ENCODE assay signal across 17 mouse cellular contexts in the genomic region with DNA sequence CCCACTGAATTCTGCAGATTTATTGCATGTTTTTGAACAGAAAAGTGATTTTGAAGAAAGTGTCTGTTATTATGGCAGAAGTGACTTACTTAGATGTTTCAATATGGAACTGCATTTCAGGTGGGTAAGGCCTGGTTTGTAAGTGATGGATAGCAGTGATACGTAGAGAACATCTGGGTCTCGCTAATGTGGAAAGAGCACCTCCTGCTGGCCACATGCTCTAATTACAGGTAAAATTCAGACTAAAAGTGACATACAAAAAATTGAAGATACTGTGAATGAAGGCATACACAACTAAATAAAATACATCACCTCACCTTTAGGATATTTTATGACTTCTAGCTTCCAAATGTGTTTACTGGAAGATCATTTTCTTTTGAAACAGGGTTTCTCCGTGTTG.
DNase-seq lines count a peak whose midpoint lies in the region; ATAC-seq and TF ChIP-seq lines count a peak whose summit lies in the region.
"Had no signal": no experiment of that assay in that cellular context is flagged by ENCODE, and none has a peak within 500 bp of the region (broad histone marks: within the 10 kb centered on the region; RNA-seq: fewer than 3 reads in every experiment).

No protein-coding gene starts in this region.

- ATAC-seq in hindbrain, postnatal 0 days: no peak
- ATAC-seq in hindbrain, embryonic 16.5 days: no peak
- no peak for ATAC-seq in lung, embryonic 14.5 days (ENCODE audit: insufficient read depth)
- ATAC-seq: intestine, embryonic 15.5 days had no signal

- no peak overlapping the region for H3K4me2 ChIP-seq in hindbrain, postnatal 0 days (ENCODE audit: low read depth, low read length)
- H3K4me2 ChIP-seq in hindbrain, embryonic 16.5 days (ENCODE audit: low read length): no peak overlapping the region
- H3K4me2 ChIP-seq in lung, embryonic 14.5 days: no peak overlapping the region
- H3K4me2 ChIP-seq: heart, embryonic 13.5 days; intestine, embryonic 15.5 days; neural tube, embryonic 13.5 days had no signal

- H3K4me3 ChIP-seq in hindbrain, postnatal 0 days (ENCODE audit: low read length): no peak overlapping the region
- H3K4me3 ChIP-seq in hindbrain, embryonic 16.5 days (ENCODE audit: low read length): no peak overlapping the region
- no peak overlapping the region for H3K4me3 ChIP-seq in lung, embryonic 14.5 days (ENCODE audit: low read depth, low read length)
- H3K4me3 ChIP-seq: heart, embryonic 13.5 days; hindbrain, embryonic 10.5 days; intestine, embryonic 15.5 days; neural tube, embryonic 13.5 days had no signal

- no peak for DNase-seq in hindbrain, postnatal 0 days (ENCODE audit: low spot score)
- no peak for DNase-seq in lung, embryonic 14.5 days
- DNase-seq in lung, postnatal 14 days: no peak
- DNase-seq in ES-CJ7 (ENCODE audit: low read depth, low spot score): peak; percentile 27
- DNase-seq in naive thymus-derived CD4-positive, alpha-beta T cell, adult 2 months (ENCODE audit: low read depth): peak; percentile 4
- DNase-seq in right cerebral cortex, postnatal 25 days: no peak
- DNase-seq in adrenal gland, postnatal 25 days: no peak
- DNase-seq: adrenal gland, postnatal 14 days; cerebellum, postnatal 10 days; kidney, postnatal 36 days; lung, adult 2 months; right cerebral cortex, postnatal 4 days had no signal

- H3K27ac ChIP-seq in hindbrain, postnatal 0 days: no peak overlapping the region
- H3K27ac ChIP-seq in hindbrain, embryonic 16.5 days (ENCODE audit: low read depth, low read length): no peak overlapping the region
- H3K27ac ChIP-seq in lung, embryonic 14.5 days (ENCODE audit: low read depth): no peak overlapping the region
- H3K27ac ChIP-seq: heart, embryonic 13.5 days; hindbrain, embryonic 10.5 days; intestine, embryonic 15.5 days; neural tube, embryonic 13.5 days had no signal

- peak; percentile 55 for TF ChIP-seq CTCF in hindbrain, postnatal 0 days (IDR thresholded peaks at IDR 0.05; ENCODE audit: low read depth)
- TF ChIP-seq CTCF in lung, embryonic 14.5 days (IDR thresholded peaks at IDR 0.05; ENCODE audit: low read depth): peak; percentile 50

- WGBS in hindbrain, postnatal 0 days: 93% methylated on average over 3 of the region's 3 CpGs
- WGBS in hindbrain, embryonic 16.5 days: 96% methylated on average over 3 of the region's 3 CpGs
- WGBS in lung, embryonic 14.5 days: 91% methylated on average over 3 of the region's 3 CpGs

- H3K9ac ChIP-seq in hindbrain, postnatal 0 days (replicated peaks; ENCODE audit: low read length): no peak overlapping the region
- no peak overlapping the region for H3K9ac ChIP-seq in hindbrain, embryonic 16.5 days (ENCODE audit: low read depth, low read length)
- H3K9ac ChIP-seq in lung, embryonic 14.5 days: no peak overlapping the region
- H3K9ac ChIP-seq: heart, embryonic 13.5 days; intestine, embryonic 15.5 days; neural tube, embryonic 13.5 days had no signal

- peaks cover 25% of the 10 kb centered on the region; the same call in 1 of the 2 replicates for H3K36me3 ChIP-seq in hindbrain, postnatal 0 days (ENCODE audit: insufficient read depth, low read length)
- peaks cover 21% of the 10 kb centered on the region for H3K36me3 ChIP-seq in hindbrain, embryonic 16.5 days (ENCODE audit: control insufficient read depth, insufficient read depth, low read length)
- peaks cover 22% of the 10 kb centered on the region for H3K36me3 ChIP-seq in lung, embryonic 14.5 days (ENCODE audit: insufficient read depth)
- H3K36me3 ChIP-seq: intestine, embryonic 15.5 days had no signal

- H3K9me3 ChIP-seq in hindbrain, postnatal 0 days (ENCODE audit: low read length): no peaks in the 10 kb centered on the region
- no peaks in the 10 kb centered on the region for H3K9me3 ChIP-seq in hindbrain, embryonic 16.5 days (ENCODE audit: control insufficient read depth, low read length)
- no peaks in the 10 kb centered on the region for H3K9me3 ChIP-seq in lung, embryonic 14.5 days (ENCODE audit: low read depth, low read length)
- H3K9me3 ChIP-seq: heart, embryonic 13.5 days; intestine, embryonic 15.5 days had no signal

- H3K27me3 ChIP-seq in hindbrain, postnatal 0 days (ENCODE audit: insufficient read depth, low read length): no peaks in the 10 kb centered on the region
- H3K27me3 ChIP-seq in hindbrain, embryonic 16.5 days (replicated peaks; ENCODE audit: control insufficient read depth, insufficient read depth, low read length): no peaks in the 10 kb centered on the region
- H3K27me3 ChIP-seq in lung, embryonic 14.5 days (ENCODE audit: insufficient read depth, low read length): no peaks in the 10 kb centered on the region
- H3K27me3 ChIP-seq: heart, embryonic 13.5 days; intestine, embryonic 15.5 days; neural tube, embryonic 13.5 days had no signal

- no peaks in the 10 kb centered on the region for H3K4me1 ChIP-seq in hindbrain, postnatal 0 days (ENCODE audit: insufficient read depth, low read length)
- no peaks in the 10 kb centered on the region for H3K4me1 ChIP-seq in hindbrain, embryonic 16.5 days (ENCODE audit: control insufficient read depth, insufficient read depth, low read depth, low read length)
- peaks cover 10% of the 10 kb centered on the region for H3K4me1 ChIP-seq in lung, embryonic 14.5 days (ENCODE audit: insufficient read depth)
- H3K4me1 ChIP-seq: hindbrain, embryonic 10.5 days; intestine, embryonic 15.5 days; neural tube, embryonic 13.5 days had no signal

Comparison
In these comparisons a context has a peak if more than half of its experiments do, and no peak if none do; other contexts are left out.
1. DNase-seq: peak in ES-CJ7 (single experiment) and naive thymus-derived CD4-positive, alpha-beta T cell, adult 2 months (single experiment); none in hindbrain, postnatal 0 days (single experiment), lung, embryonic 14.5 days (single experiment), lung, postnatal 14 days (single experiment), right cerebral cortex, postnatal 25 days (single experiment) and adrenal gland, postnatal 25 days (single experiment).